Comparison of ENCODE assay signal across 33 mouse cellular contexts in genomic region chr17:17326636-17327035, GRCm38 (mm10).
"Had no signal": no experiment of that assay in that cellular context is flagged by ENCODE, and none has a peak within 500 bp of the region (broad histone marks: within the 10 kb centered on the region; RNA-seq: fewer than 3 reads in every experiment).

No protein-coding gene starts in this region.

- H3K27ac ChIP-seq: heart, embryonic 10.5 days; heart, embryonic 13.5 days; heart, embryonic 15.5 days; hindbrain, embryonic 10.5 days; hindbrain, embryonic 12.5 days; hindbrain, embryonic 13.5 days; hindbrain, embryonic 14.5 days; hindbrain, embryonic 15.5 days; hindbrain, postnatal 0 days; kidney, embryonic 15.5 days; kidney, postnatal 0 days; layer of hippocampus, adult 2 months; left cerebral cortex, adult 2 months had no signal

- H3K27me3 ChIP-seq: heart, embryonic 12.5 days; heart, embryonic 13.5 days; heart, embryonic 15.5 days; hindbrain, embryonic 12.5 days; hindbrain, embryonic 13.5 days; hindbrain, embryonic 15.5 days; kidney, embryonic 15.5 days had no signal

- ATAC-seq: hindbrain, embryonic 16.5 days; hindbrain, postnatal 0 days; inflammation-experienced regulatory T-cells, adult 6 months had no signal

- H3K36me3 ChIP-seq: heart, embryonic 15.5 days; hindbrain, embryonic 10.5 days; hindbrain, embryonic 12.5 days; kidney, embryonic 15.5 days had no signal

- H3K4me3 ChIP-seq: heart, embryonic 10.5 days; heart, embryonic 12.5 days; heart, embryonic 13.5 days; heart, embryonic 15.5 days; hindbrain, embryonic 10.5 days; hindbrain, embryonic 12.5 days; hindbrain, embryonic 13.5 days; hindbrain, embryonic 15.5 days; kidney, embryonic 15.5 days; layer of hippocampus, adult 2 months; left cerebral cortex, adult 2 months had no signal

- DNase-seq: heart, postnatal 10 days; heart, postnatal 14 days; heart, postnatal 36 days; heart, postnatal 4 days; kidney, adult 11 months; kidney, adult 18-20 months; kidney, adult 2 months; kidney, adult 8-10 months; kidney, adult 9 months; kidney, postnatal 10 days; kidney, postnatal 14 days; kidney, postnatal 25 days; kidney, postnatal 36 days; kidney, postnatal 4 days; layer of hippocampus, adult 9-11 months; layer of hippocampus, postnatal 36 days had no signal

- H3K4me1 ChIP-seq: heart, embryonic 10.5 days; heart, embryonic 12.5 days; heart, embryonic 13.5 days; heart, embryonic 15.5 days; hindbrain, embryonic 10.5 days; hindbrain, embryonic 12.5 days; hindbrain, embryonic 13.5 days; hindbrain, embryonic 15.5 days; kidney, embryonic 15.5 days had no signal

- H3K9ac ChIP-seq: heart, embryonic 12.5 days; heart, embryonic 13.5 days; heart, embryonic 15.5 days; hindbrain, embryonic 12.5 days; hindbrain, embryonic 13.5 days; hindbrain, embryonic 14.5 days; hindbrain, embryonic 15.5 days; kidney, embryonic 15.5 days had no signal

- H3K4me2 ChIP-seq: heart, embryonic 11.5 days; heart, embryonic 12.5 days; heart, embryonic 13.5 days; heart, embryonic 15.5 days; hindbrain, embryonic 12.5 days; hindbrain, embryonic 13.5 days; hindbrain, embryonic 14.5 days; hindbrain, embryonic 15.5 days; kidney, embryonic 15.5 days had no signal

- H3K9me3 ChIP-seq: heart, embryonic 10.5 days; heart, embryonic 15.5 days; hindbrain, embryonic 15.5 days had no signal
